Mouse (Mus musculus) embryonic facial prominence, embryonic 14.5 days (tissue): ENCODE measurements around the gene Nhlrc1. TPM values are rescaled to one million over a fixed set of nuclear protein-coding genes. Genes with fewer than 3 reads are reported as not detected.

Experiments used
- ATAC-seq: fragments of 200-750 bp; cut with Nextera tagmentation; 2 replicates; pipeline ENCODE4 v1.8.0; 2017; ENCODE audit warnings: low read depth, moderate number of reproducible peaks, moderate TSS enrichment
- DNase-seq: peaks from one replicate; pipeline ENCODE4 v3.0.0-alpha.2; 2015; ENCODE audit warnings: low spot score
- H3K27ac ChIP-seq: fragments of 300-500 bp; sonication (generic); replicated peaks from 2 replicates; pipeline ENCODE4 v1.5.1; 2014; ENCODE audit warnings: low read depth, mild to moderate bottlenecking, low read length, moderate library complexity
- H3K27me3 ChIP-seq: fragments of 300-500 bp; sonication (generic); replicated peaks from 2 replicates; pipeline ENCODE4 v1.6.1; 2014; ENCODE audit warnings: low read length; ENCODE audit not compliant: control insufficient read depth, insufficient read depth
- H3K36me3 ChIP-seq: fragments of 300-500 bp; sonication (generic); 2 replicates; pipeline ENCODE4 v1.6.1; 2014; ENCODE audit warnings: low read length, mixed read lengths; ENCODE audit not compliant: control insufficient read depth, insufficient read depth
- H3K4me1 ChIP-seq: fragments of 300-500 bp; sonication (generic); 2 replicates; pipeline ENCODE4 v1.6.1; 2014; ENCODE audit warnings: antibody characterized with exemption, low read length; ENCODE audit not compliant: control insufficient read depth, insufficient read depth
- H3K4me2 ChIP-seq: fragments of 300-500 bp; sonication (generic); 2 replicates; pipeline ENCODE4 v1.6.1; 2014; ENCODE audit warnings: low read depth, mild to moderate bottlenecking, low read length, moderate library complexity, mixed read lengths
- H3K4me3 ChIP-seq: fragments of 300-500 bp; sonication (generic); 2 replicates; pipeline ENCODE4 v1.5.1; 2014; ENCODE audit warnings: low read depth, mild to moderate bottlenecking, low read length
- H3K9ac ChIP-seq: fragments of 300-500 bp; sonication (generic); 2 replicates; pipeline ENCODE4 v1.6.1; 2014; ENCODE audit warnings: low read depth, mild to moderate bottlenecking, low read length, moderate library complexity, mixed read lengths
- H3K9me3 ChIP-seq: fragments of 300-500 bp; sonication (generic); 2 replicates; pipeline ENCODE4 v1.6.1; 2016; ENCODE audit warnings: low read length; ENCODE audit not compliant: control insufficient read depth
- WGBS: fragments of 180-500 bp; shearing (Covaris S2); extraction: QIAGEN DNeasy Blood & Tissue Kit; methylation state at CpG from one replicate; pipeline ENCODE4 v1.1.7; 2014; 5-methylcytosine and 5-hydroxymethylcytosine counted together
- polyA plus RNA-seq: library from polyadenylated mRNA; unstranded; fragments of >200 nt; fragmentation: Nextera tagmentation; extraction: Ambion mirVana; gene quantifications from 2 replicates; pipeline ENCODE4 v1.2.1, GENCODE M21; 2014

Nhlrc1 gene
- polyA plus RNA-seq, 1 experiment from 2014 or later = 4.1 TPM

DNA sequence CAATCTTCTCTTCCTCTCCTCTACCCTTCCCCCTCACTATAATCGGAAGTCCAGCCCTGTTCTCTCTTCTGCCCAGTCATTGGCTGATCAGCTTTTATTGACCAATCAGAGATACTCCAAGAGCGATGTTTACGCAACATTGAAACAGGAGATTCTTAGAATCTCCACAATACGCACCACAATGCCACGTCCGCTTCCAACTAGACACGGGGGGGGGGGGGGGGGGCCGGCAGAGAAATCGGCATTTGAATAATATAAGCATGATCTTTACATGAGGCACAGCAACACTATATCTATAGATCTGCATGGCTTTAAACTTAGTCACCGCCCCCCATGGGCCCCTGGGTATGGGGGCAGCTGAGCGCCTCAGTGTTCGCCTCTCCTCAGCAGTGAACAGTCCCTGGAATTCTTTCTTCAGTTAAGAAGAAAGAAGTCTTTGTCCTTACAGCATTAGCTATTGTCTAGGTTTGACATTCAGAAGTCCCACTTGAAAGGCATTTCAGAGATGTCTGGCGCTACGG is 39.6 kb downstream of the Nhlrc1 start:
- Histone ChIP-seq H3K36me3 (no peaks in the 10 kb centered on the region), H3K27me3 (no peaks in the 10 kb centered on the region), H3K9ac (no peak overlapping the region), H3K9me3 (no peaks in the 10 kb centered on the region), H3K4me1 (peaks cover 5% of the 10 kb centered on the region), H3K4me3 (0 out of 2 replicates have a peak overlapping the region, but pooled peaks have one; percentile 10), H3K27ac (peak overlapping the region; percentile 30; the same call in 1 of the 2 replicates), H3K4me2 (peak overlapping the region; percentile 40)
- 30% methylated on average over 13 of the region's 14 CpGs for WGBS
- ATAC-seq (peak; percentile 86), DNase-seq (peak; percentile 65)

- Histone ChIP-seq H3K9ac (no peak overlapping the region), H3K4me1 (no peaks in the 10 kb centered on the region), H3K4me2 (no peak overlapping the region), H3K27ac (no peak overlapping the region), H3K27me3 (no peaks in the 10 kb centered on the region), H3K4me3 (no peak overlapping the region), H3K36me3 (no peaks in the 10 kb centered on the region), H3K9me3 (no peaks in the 10 kb centered on the region)
- DNase-seq (no peak), ATAC-seq (no peak)
- WGBS = 72% methylated on average over 10 of the region's 10 CpGs
Measured at GRCm38 (mm10) chr13:46970286-46970945, 44.2 kb downstream of the Nhlrc1 start.

DNA sequence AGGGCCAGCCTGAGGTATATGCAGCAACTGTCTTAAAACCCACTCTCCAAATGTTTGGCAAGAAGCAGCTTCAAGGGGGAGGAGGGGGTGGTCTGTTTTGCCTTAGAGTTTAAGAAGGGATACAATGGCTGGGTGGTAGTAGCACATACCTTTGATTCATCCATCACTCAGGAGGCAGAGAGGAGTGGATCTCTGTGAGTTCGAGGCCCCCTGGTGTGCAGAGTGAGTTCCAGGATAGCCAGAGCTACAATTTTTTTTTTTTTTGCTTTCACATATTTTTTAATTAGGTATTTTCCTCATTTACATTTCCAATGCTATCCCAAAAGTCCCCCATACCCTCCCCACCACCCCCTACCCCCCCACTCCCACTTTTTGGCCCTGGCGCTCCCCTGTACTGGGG is 46.0 kb downstream of the Nhlrc1 start:
- Histone ChIP-seq H3K9ac (no peak overlapping the region), H3K9me3 (no peaks in the 10 kb centered on the region), H3K4me3 (no peak overlapping the region), H3K36me3 (no peaks in the 10 kb centered on the region), H3K4me1 (no peaks in the 10 kb centered on the region), H3K27me3 (no peaks in the 10 kb centered on the region), H3K27ac (no peak overlapping the region), H3K4me2 (no peak overlapping the region)
- 95% methylated on average over 2 of the region's 2 CpGs for WGBS
- DNase-seq (no peak), ATAC-seq (no peak)

GRCm38 (mm10) chr13:46967308-46967707 is 47.3 kb downstream of the Nhlrc1 start:
- Histone ChIP-seq H3K27me3 (no peaks in the 10 kb centered on the region), H3K36me3 (no peaks in the 10 kb centered on the region), H3K9ac (no peak overlapping the region), H3K4me3 (no peak overlapping the region), H3K27ac (0 out of 2 replicates have a peak overlapping the region, but pooled peaks have one; percentile 15), H3K9me3 (no peaks in the 10 kb centered on the region), H3K4me2 (no peak overlapping the region), H3K4me1 (no peaks in the 10 kb centered on the region)
- DNase-seq = peak; percentile 62
- WGBS = 75% methylated on average over 4 of the region's 4 CpGs
- peak; percentile 41; the same call in 1 of the 2 replicates for ATAC-seq

Other genes starting within 250 kb of the Nhlrc1 start
- gene Kif13a, start 85.0 kb downstream of the Nhlrc1 start, polyA plus RNA-seq = 24.0 and 25.2 TPM in 2 replicates
- gene Kdm1b, start 28.6 kb upstream of the Nhlrc1 start, polyA plus RNA-seq = 11.6 and 14.0 TPM in 2 replicates
- gene Tpmt, start 29.9 kb upstream of the Nhlrc1 start, polyA plus RNA-seq = 17.7 and 19.9 TPM in 2 replicates
- 188 and 208 TPM in 2 replicates for gene Dek, start 91.4 kb upstream of the Nhlrc1 start, polyA plus RNA-seq
- 4.9 and 5.3 TPM in 2 replicates for gene Rnf144b, start 107.8 kb upstream of the Nhlrc1 start, polyA plus RNA-seq